Mouse (Mus musculus): ENCODE data around the gene Kit. TPM values are rescaled to one million over a fixed set of nuclear protein-coding genes. Genes with fewer than 3 reads are reported as not detected.

The Kit gene
- polyA plus RNA-seq, 1 experiment from 2014 or later = 47.0 TPM

DNA sequence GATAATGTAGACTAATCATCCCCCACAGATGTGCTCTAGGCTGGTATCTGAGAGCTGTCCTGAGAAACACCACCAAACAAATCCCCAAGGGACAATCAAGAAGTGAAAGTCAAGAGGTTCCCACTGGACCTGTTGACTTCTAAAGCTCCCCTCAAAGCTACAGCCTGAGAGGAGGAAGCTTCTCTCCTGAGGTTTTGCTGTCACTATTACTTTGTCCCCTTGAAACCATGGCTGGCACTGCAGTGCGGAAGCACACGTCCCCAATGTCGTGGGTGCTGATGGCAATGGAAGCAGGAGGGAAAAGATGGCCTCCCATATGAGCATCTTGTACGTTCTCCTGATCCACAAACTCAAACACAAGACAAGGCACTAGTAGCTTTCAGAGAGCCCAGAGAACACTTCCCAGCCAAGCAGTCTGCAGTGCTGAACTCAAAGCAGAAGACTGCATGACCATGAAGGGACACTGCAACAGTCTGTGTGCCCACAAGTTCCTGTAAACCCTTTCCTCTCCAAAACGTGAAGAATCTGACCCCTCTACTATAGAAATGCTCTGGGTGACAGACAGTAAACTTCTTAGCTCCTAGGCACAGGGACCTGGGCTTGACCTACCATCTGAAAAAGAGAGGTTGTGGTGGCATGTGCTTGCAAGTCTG lies 96.5 kb downstream of the Kit start:
- ATAC-seq (ENCODE audit: insufficient read depth, low FRiP score) = no peak
- H3K4me3 ChIP-seq (replicated peaks; ENCODE audit: low read length) = no peak overlapping the region
- WGBS = 80% methylated on average over 5 of the region's 5 CpGs
- no peaks in the 10 kb centered on the region for H3K27me3 ChIP-seq (ENCODE audit: control insufficient read depth, insufficient read depth, low read length)
- H3K9me3 ChIP-seq (replicated peaks; ENCODE audit: control insufficient read depth, low read length) = no peaks in the 10 kb centered on the region
- H3K9ac ChIP-seq (ENCODE audit: low read length) = no peak overlapping the region
- H3K4me1 ChIP-seq (ENCODE audit: control insufficient read depth, insufficient read depth, low read length) = no peaks in the 10 kb centered on the region; the same call in 1 of the 2 replicates
- no peaks in the 10 kb centered on the region for H3K36me3 ChIP-seq (ENCODE audit: control insufficient read depth, insufficient read depth, low read length)
- no peak overlapping the region for H3K4me2 ChIP-seq (ENCODE audit: low read depth, low read length)
- H3K27ac ChIP-seq (ENCODE audit: low read length) = no peak overlapping the region

- no peak overlapping the region for H3K9ac ChIP-seq (ENCODE audit: low read length)
- WGBS = 65% methylated on average over 3 of the region's 3 CpGs
- no peak overlapping the region for H3K4me2 ChIP-seq (ENCODE audit: low read depth, low read length)
- H3K27ac ChIP-seq (ENCODE audit: low read length) = peak overlapping the region; percentile 9; the same call in 1 of the 2 replicates
- no peak overlapping the region for H3K4me3 ChIP-seq (replicated peaks; ENCODE audit: low read length)
- ATAC-seq (ENCODE audit: insufficient read depth, low FRiP score) = no peak
- H3K27me3 ChIP-seq (ENCODE audit: control insufficient read depth, insufficient read depth, low read length) = no peaks in the 10 kb centered on the region
- no peaks in the 10 kb centered on the region for H3K36me3 ChIP-seq (ENCODE audit: control insufficient read depth, insufficient read depth, low read length)
- H3K4me1 ChIP-seq (ENCODE audit: control insufficient read depth, insufficient read depth, low read length) = no peaks in the 10 kb centered on the region; the same call in 1 of the 2 replicates
- H3K9me3 ChIP-seq (replicated peaks; ENCODE audit: control insufficient read depth, low read length) = no peaks in the 10 kb centered on the region
Observed at GRCm38 (mm10) chr5:75676024-75676423, 101.3 kb downstream of the Kit start.

GRCm38 (mm10) chr5:75679896-75680295 lies 105.2 kb downstream of the Kit start:
- H3K9ac ChIP-seq (ENCODE audit: low read length) = no peak overlapping the region
- no peak overlapping the region for H3K27ac ChIP-seq (ENCODE audit: low read length)
- no peak for ATAC-seq (ENCODE audit: insufficient read depth, low FRiP score)
- no peak overlapping the region for H3K4me2 ChIP-seq (ENCODE audit: low read depth, low read length)
- H3K27me3 ChIP-seq (ENCODE audit: control insufficient read depth, insufficient read depth, low read length) = no peaks in the 10 kb centered on the region
- H3K9me3 ChIP-seq (replicated peaks; ENCODE audit: control insufficient read depth, low read length) = no peaks in the 10 kb centered on the region
- no peaks in the 10 kb centered on the region for H3K36me3 ChIP-seq (ENCODE audit: control insufficient read depth, insufficient read depth, low read length)
- 59% methylated on average over 3 of the region's 3 CpGs for WGBS
- no peak overlapping the region for H3K4me3 ChIP-seq (replicated peaks; ENCODE audit: low read length)
- no peaks in the 10 kb centered on the region; the same call in 1 of the 2 replicates for H3K4me1 ChIP-seq (ENCODE audit: control insufficient read depth, insufficient read depth, low read length)

DNA sequence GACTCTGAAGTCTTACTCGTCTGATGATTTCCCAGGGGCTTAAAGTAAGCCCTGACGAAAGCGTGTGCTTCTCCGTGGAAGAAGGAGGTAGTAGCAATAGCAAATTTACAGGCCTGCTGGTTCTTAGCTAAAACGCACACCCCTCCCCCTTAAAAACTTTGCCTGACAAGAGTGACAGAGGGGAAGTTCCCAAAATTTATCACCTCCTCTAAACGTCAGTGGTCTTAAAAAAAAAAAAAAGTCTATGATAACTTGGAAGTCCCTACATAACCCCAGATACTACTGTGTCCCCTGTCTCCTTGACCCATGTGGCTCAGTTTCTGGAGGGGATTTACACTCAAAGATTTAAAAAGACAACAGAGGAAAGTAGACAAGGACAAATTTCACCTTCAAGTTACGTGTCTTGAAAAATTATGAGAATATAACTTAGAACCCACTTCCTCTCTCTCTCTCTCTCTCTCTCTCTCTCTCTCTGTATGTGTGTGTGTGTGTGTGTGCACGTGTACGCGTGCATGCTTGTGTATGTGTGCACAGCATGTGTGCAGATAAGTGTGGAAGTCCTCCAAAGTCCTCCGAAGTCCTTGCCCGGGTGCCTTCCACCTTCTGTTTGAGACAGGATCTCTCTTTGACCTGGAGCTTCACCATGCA lies 120.6 kb downstream of the Kit start:
- no peaks in the 10 kb centered on the region for H3K36me3 ChIP-seq (ENCODE audit: control insufficient read depth, insufficient read depth, low read length)
- H3K4me3 ChIP-seq (replicated peaks; ENCODE audit: low read length) = no peak overlapping the region
- H3K4me2 ChIP-seq (ENCODE audit: low read depth, low read length) = no peak overlapping the region
- no peak for ATAC-seq (ENCODE audit: insufficient read depth, low FRiP score)
- H3K27ac ChIP-seq (ENCODE audit: low read length) = no peak overlapping the region
- WGBS = 74% methylated on average over 12 of the region's 12 CpGs
- no peaks in the 10 kb centered on the region for H3K9me3 ChIP-seq (replicated peaks; ENCODE audit: control insufficient read depth, low read length)
- H3K27me3 ChIP-seq (ENCODE audit: control insufficient read depth, insufficient read depth, low read length) = no peaks in the 10 kb centered on the region
- H3K4me1 ChIP-seq (ENCODE audit: control insufficient read depth, insufficient read depth, low read length) = no peaks in the 10 kb centered on the region
- no peak overlapping the region for H3K9ac ChIP-seq (ENCODE audit: low read length)

DNA sequence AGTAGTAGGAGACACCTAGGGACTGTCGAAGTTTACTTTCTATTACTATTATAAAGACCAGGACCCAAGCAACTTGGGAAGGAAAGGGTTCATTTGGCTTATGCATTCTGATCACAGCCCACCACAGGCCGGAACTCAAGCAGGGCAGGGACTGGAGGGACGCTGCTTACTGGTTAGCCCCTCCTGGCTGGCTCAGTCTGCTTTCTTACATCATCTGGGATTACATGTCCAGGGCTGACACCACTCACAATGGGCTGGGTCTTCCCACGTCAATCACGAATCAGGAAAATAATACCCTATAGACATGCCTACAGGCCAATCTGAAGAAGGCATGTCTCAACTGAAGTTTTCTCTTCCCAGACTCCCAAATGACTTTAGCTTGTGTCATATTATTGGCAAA lies 122.2 kb downstream of the Kit start:
- Histone ChIP-seq H3K4me1 (ENCODE audit: control insufficient read depth, insufficient read depth, low read length) (no peaks in the 10 kb centered on the region), H3K4me3 (replicated peaks; ENCODE audit: low read length) (no peak overlapping the region), H3K36me3 (ENCODE audit: control insufficient read depth, insufficient read depth, low read length) (no peaks in the 10 kb centered on the region), H3K27me3 (ENCODE audit: control insufficient read depth, insufficient read depth, low read length) (no peaks in the 10 kb centered on the region), H3K27ac (ENCODE audit: low read length) (no peak overlapping the region), H3K9me3 (replicated peaks; ENCODE audit: control insufficient read depth, low read length) (no peaks in the 10 kb centered on the region), H3K9ac (ENCODE audit: low read length) (no peak overlapping the region), H3K4me2 (ENCODE audit: low read depth, low read length) (no peak overlapping the region)
- no peak for ATAC-seq (ENCODE audit: insufficient read depth, low FRiP score)
- WGBS = 80% methylated on average over 5 of the region's 5 CpGs

DNA sequence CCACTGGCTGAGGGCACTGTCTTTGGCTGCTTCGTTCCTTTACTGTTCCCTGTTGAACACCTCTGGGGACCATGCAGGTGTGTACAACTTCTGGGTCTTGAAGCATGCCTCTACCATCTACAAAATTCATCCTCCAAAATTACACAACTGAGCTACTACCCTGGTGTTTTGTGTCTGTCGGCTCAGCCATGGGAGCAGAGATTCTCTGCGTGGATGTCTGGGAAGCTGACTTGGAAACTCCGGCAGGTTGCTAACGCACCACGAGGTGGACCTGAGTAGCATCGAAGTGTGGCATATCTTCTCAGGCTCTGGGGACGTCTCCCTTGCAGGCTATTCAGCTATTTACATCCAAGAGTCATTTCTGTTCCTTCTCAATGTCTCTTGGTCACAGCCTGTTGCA lies 123.8 kb downstream of the Kit start:
- H3K4me1 ChIP-seq (ENCODE audit: control insufficient read depth, insufficient read depth, low read length) = no peaks in the 10 kb centered on the region
- WGBS = 91% methylated on average over 8 of the region's 8 CpGs
- peaks cover 4% of the 10 kb centered on the region; the same call in 1 of the 2 replicates for H3K9me3 ChIP-seq (replicated peaks; ENCODE audit: control insufficient read depth, low read length)
- no peak for ATAC-seq (ENCODE audit: insufficient read depth, low FRiP score)
- H3K27me3 ChIP-seq (ENCODE audit: control insufficient read depth, insufficient read depth, low read length) = no peaks in the 10 kb centered on the region
- H3K4me3 ChIP-seq (replicated peaks; ENCODE audit: low read length) = no peak overlapping the region
- no peak overlapping the region for H3K4me2 ChIP-seq (ENCODE audit: low read depth, low read length)
- H3K36me3 ChIP-seq (ENCODE audit: control insufficient read depth, insufficient read depth, low read length) = no peaks in the 10 kb centered on the region
- H3K9ac ChIP-seq (ENCODE audit: low read length) = no peak overlapping the region
- no peak overlapping the region for H3K27ac ChIP-seq (ENCODE audit: low read length)

DNA sequence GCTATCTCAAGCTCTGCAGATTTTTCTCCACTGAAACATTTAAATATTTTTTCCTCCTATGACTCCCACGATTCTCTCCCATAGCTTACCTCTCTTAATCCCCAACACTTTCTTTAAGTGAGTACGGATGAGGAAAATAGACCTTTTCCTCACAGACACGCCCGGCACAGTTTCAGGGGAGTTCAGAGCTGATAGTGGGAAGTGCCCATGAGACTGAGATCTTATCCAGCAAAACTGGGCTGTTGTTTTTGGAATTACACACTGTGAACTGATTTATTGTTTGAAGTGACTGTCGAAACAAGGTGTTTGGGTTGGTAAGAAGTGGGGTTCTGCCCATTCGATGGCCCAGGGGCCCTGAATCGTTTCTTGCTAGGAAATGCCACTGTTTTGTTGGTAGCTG lies 124.4 kb downstream of the Kit start:
- ATAC-seq (ENCODE audit: insufficient read depth, low FRiP score) = no peak
- no peak overlapping the region for H3K9ac ChIP-seq (ENCODE audit: low read length)
- WGBS = 72% methylated on average over 7 of the region's 7 CpGs

GRCm38 (mm10) chr5:75699516-75699915 lies 124.8 kb downstream of the Kit start:
- Histone ChIP-seq H3K9ac (ENCODE audit: low read length) (no peak overlapping the region), H3K4me2 (ENCODE audit: low read depth, low read length) (no peak overlapping the region), H3K4me1 (ENCODE audit: control insufficient read depth, insufficient read depth, low read length) (no peaks in the 10 kb centered on the region), H3K4me3 (replicated peaks; ENCODE audit: low read length) (no peak overlapping the region), H3K27me3 (ENCODE audit: control insufficient read depth, insufficient read depth, low read length) (no peaks in the 10 kb centered on the region), H3K27ac (ENCODE audit: low read length) (no peak overlapping the region), H3K36me3 (ENCODE audit: control insufficient read depth, insufficient read depth, low read length) (no peaks in the 10 kb centered on the region), H3K9me3 (replicated peaks; ENCODE audit: control insufficient read depth, low read length) (peaks cover 4% of the 10 kb centered on the region; the same call in 1 of the 2 replicates)
- 72% methylated on average over 9 of the region's 9 CpGs for WGBS
- ATAC-seq (ENCODE audit: insufficient read depth, low FRiP score) = no peak

More for the DNA sequence above, 124.4 kb downstream of the Kit start:
- peaks cover 4% of the 10 kb centered on the region; the same call in 1 of the 2 replicates for H3K9me3 ChIP-seq (replicated peaks; ENCODE audit: control insufficient read depth, low read length)
- no peaks in the 10 kb centered on the region for H3K4me1 ChIP-seq (ENCODE audit: control insufficient read depth, insufficient read depth, low read length)
- H3K4me3 ChIP-seq (replicated peaks; ENCODE audit: low read length) = no peak overlapping the region
- no peak overlapping the region for H3K4me2 ChIP-seq (ENCODE audit: low read depth, low read length)
- H3K27ac ChIP-seq (ENCODE audit: low read length) = no peak overlapping the region
- H3K27me3 ChIP-seq (ENCODE audit: control insufficient read depth, insufficient read depth, low read length) = no peaks in the 10 kb centered on the region
- H3K36me3 ChIP-seq (ENCODE audit: control insufficient read depth, insufficient read depth, low read length) = no peaks in the 10 kb centered on the region

DNA sequence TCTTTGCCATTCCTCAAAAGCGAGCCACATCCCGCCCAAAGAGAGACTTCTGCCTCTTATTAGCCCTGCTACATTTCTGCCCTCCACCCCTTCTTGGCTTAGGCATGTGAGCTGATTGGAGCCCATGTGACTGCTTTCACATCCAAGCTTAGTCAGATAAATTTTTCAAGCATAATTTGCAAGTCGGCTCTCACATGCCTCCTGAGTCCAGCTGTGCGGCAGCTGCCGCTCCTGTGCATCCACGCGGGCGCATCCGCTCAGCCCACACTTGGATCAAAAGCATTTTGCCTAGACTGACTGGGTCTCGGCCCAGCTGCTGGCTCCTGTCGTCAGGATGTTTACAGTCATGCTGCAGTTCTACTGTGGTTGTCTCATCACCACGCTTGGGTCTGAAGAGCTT lies 126.9 kb downstream of the Kit start:
- Histone ChIP-seq H3K27me3 (ENCODE audit: control insufficient read depth, insufficient read depth, low read length) (no peaks in the 10 kb centered on the region), H3K4me3 (replicated peaks; ENCODE audit: low read length) (no peak overlapping the region), H3K4me1 (ENCODE audit: control insufficient read depth, insufficient read depth, low read length) (no peaks in the 10 kb centered on the region), H3K27ac (ENCODE audit: low read length) (no peak overlapping the region), H3K4me2 (ENCODE audit: low read depth, low read length) (no peak overlapping the region), H3K9ac (ENCODE audit: low read length) (no peak overlapping the region), H3K9me3 (replicated peaks; ENCODE audit: control insufficient read depth, low read length) (peaks cover 4% of the 10 kb centered on the region; the same call in 1 of the 2 replicates), H3K36me3 (ENCODE audit: control insufficient read depth, insufficient read depth, low read length) (no peaks in the 10 kb centered on the region)
- 67% methylated on average over 12 of the region's 12 CpGs for WGBS
- peak; percentile 47; the same call in 1 of the 2 replicates for ATAC-seq (ENCODE audit: insufficient read depth, low FRiP score)

Measured in stomach, embryonic 16.5 days (tissue).